Mouse (Mus musculus) liver, embryonic 15.5 days (tissue): Measurements from ENCODE around the gene Mapt. TPM values are rescaled to one million over a fixed set of nuclear protein-coding genes. Genes with fewer than 3 reads are reported as not detected.
A peak's percentile ranks its signal among the peaks of the same experiment; 100 is the strongest.
"Not testable (repeated sequence)": the region's sequence is repeated elsewhere in the genome, so short reads cannot be mapped to it uniquely, and the experiment has no call there.

Source experiments
- ATAC-seq: fragments of 200-750 bp; cut with Nextera tagmentation; 2 replicates; pipeline ENCODE4 v1.8.0; 2017; ENCODE audit warnings: moderate number of reproducible peaks, mild to moderate bottlenecking, moderate library complexity; ENCODE audit not compliant: insufficient read depth
- H3K27ac ChIP-seq: fragments of 300-500 bp; sonication (generic); replicated peaks from 2 replicates; pipeline ENCODE4 v1.5.1; 2015; ENCODE audit warnings: mild to moderate bottlenecking, inconsistent platforms
- H3K27me3 ChIP-seq: fragments of 300-500 bp; sonication (generic); 2 replicates; pipeline ENCODE4 v1.6.1; 2015; ENCODE audit warnings: mild to moderate bottlenecking, inconsistent platforms
- H3K36me3 ChIP-seq: fragments of 300-500 bp; sonication (generic); replicated peaks from 2 replicates; pipeline ENCODE4 v1.6.1; 2015; ENCODE audit warnings: moderate library complexity, mild to moderate bottlenecking, inconsistent platforms
- H3K4me1 ChIP-seq: fragments of 300-500 bp; sonication (generic); replicated peaks from 2 replicates; pipeline ENCODE4 v1.6.1; 2015; ENCODE audit warnings: inconsistent platforms
- H3K4me2 ChIP-seq: fragments of 300-500 bp; sonication (generic); 2 replicates; pipeline ENCODE4 v1.6.1; 2015; ENCODE audit warnings: moderate library complexity, mild to moderate bottlenecking, inconsistent platforms
- H3K4me3 ChIP-seq: fragments of 300-500 bp; sonication (generic); replicated peaks from 2 replicates; pipeline ENCODE4 v1.5.1; 2015; ENCODE audit warnings: mild to moderate bottlenecking, inconsistent platforms
- H3K9ac ChIP-seq: fragments of 300-500 bp; sonication (generic); 2 replicates; pipeline ENCODE4 v1.6.1; 2015; ENCODE audit warnings: moderate library complexity, mild to moderate bottlenecking, inconsistent platforms
- H3K9me3 ChIP-seq: fragments of 300-500 bp; sonication (generic); replicated peaks from 2 replicates; pipeline ENCODE4 v1.6.1; 2016; ENCODE audit warnings: inconsistent platforms
- WGBS: fragments of 180-500 bp; shearing (Covaris S2); methylation state at CpG from one replicate; pipeline ENCODE4 v1.1.7; 2015; ENCODE audit warnings: mixed read lengths; ENCODE audit not compliant: insufficient replicate concordance; 5-methylcytosine and 5-hydroxymethylcytosine counted together
- polyA plus RNA-seq: library from polyadenylated mRNA; unstranded; fragments of >200 nt; fragmentation: Nextera tagmentation; extraction: Ambion mirVana; gene quantifications from 2 replicates; pipeline ENCODE4 v1.2.1, GENCODE M21; 2015

Mapt gene
- polyA plus RNA-seq, 1 experiment from 2014 or later, result 0.44 TPM

- H3K9ac ChIP-seq, result no peak overlapping the region
- no peak overlapping the region for H3K4me3 ChIP-seq
- H3K4me2 ChIP-seq, result no peak overlapping the region
- H3K4me1 ChIP-seq, result no peaks in the 10 kb centered on the region
- no peaks in the 10 kb centered on the region for H3K36me3 ChIP-seq
- no peak for ATAC-seq
- WGBS, result 44% methylated on average over 3 of the region's 3 CpGs
- H3K9me3 ChIP-seq, result no peaks in the 10 kb centered on the region
- H3K27ac ChIP-seq, result no peak overlapping the region
- H3K27me3 ChIP-seq, result no peaks in the 10 kb centered on the region
Observed at GRCm38 (mm10) chr11:104209041-104209440, 22.1 kb upstream of the Mapt start.

- 62% methylated on average over 6 of the region's 6 CpGs for WGBS
Observed at GRCm38 (mm10) chr11:104211251-104211650, 19.9 kb upstream of the Mapt start.

GRCm38 (mm10) chr11:104214128-104214527 is 17.1 kb upstream of the Mapt start:
- WGBS, result 85% methylated on average over 5 of the region's 5 CpGs
- H3K27ac ChIP-seq, H3K27me3 ChIP-seq, H3K4me1 ChIP-seq, H3K4me2 ChIP-seq, H3K36me3 ChIP-seq, H3K4me3 ChIP-seq, H3K9me3 ChIP-seq, H3K9ac ChIP-seq, ATAC-seq: not testable (repeated sequence)

More at GRCm38 (mm10) chr11:104211251-104211650, 19.9 kb upstream of the Mapt start:
- no peak for ATAC-seq
- Histone ChIP-seq H3K27ac (no peak overlapping the region), H3K4me3 (no peak overlapping the region), H3K9ac (no peak overlapping the region), H3K27me3 (no peaks in the 10 kb centered on the region), H3K9me3 (no peaks in the 10 kb centered on the region), H3K4me1 (no peaks in the 10 kb centered on the region), H3K4me2 (no peak overlapping the region), H3K36me3 (no peaks in the 10 kb centered on the region)

- no peaks in the 10 kb centered on the region for H3K4me1 ChIP-seq
- ATAC-seq, result no peak
- no peaks in the 10 kb centered on the region for H3K27me3 ChIP-seq
- WGBS, result 56% methylated on average over 3 of the region's 3 CpGs
- no peak overlapping the region for H3K4me3 ChIP-seq
- no peak overlapping the region for H3K27ac ChIP-seq
- no peak overlapping the region for H3K4me2 ChIP-seq
- H3K36me3 ChIP-seq, result no peaks in the 10 kb centered on the region
- H3K9ac ChIP-seq, result no peak overlapping the region
- H3K9me3 ChIP-seq, result no peaks in the 10 kb centered on the region
Observed at GRCm38 (mm10) chr11:104218075-104218474, 13.1 kb upstream of the Mapt start.

GRCm38 (mm10) chr11:104220291-104220690 is 10.9 kb upstream of the Mapt start:
- Histone ChIP-seq H3K4me1 (no peaks in the 10 kb centered on the region), H3K27ac (no peak overlapping the region), H3K4me2 (no peak overlapping the region), H3K4me3 (no peak overlapping the region), H3K36me3 (no peaks in the 10 kb centered on the region), H3K9me3 (no peaks in the 10 kb centered on the region), H3K27me3 (no peaks in the 10 kb centered on the region), H3K9ac (no peak overlapping the region)
- WGBS, result 63% methylated on average over 4 of the region's 4 CpGs
- no peak for ATAC-seq

GRCm38 (mm10) chr11:104221751-104222150 is 9.4 kb upstream of the Mapt start:
- no peaks in the 10 kb centered on the region for H3K9me3 ChIP-seq
- no peaks in the 10 kb centered on the region for H3K36me3 ChIP-seq
- H3K9ac ChIP-seq, result no peak overlapping the region
- WGBS, result 63% methylated on average over 5 of the region's 5 CpGs
- H3K4me2 ChIP-seq, result no peak overlapping the region
- H3K27me3 ChIP-seq, result no peaks in the 10 kb centered on the region
- no peaks in the 10 kb centered on the region for H3K4me1 ChIP-seq
- H3K27ac ChIP-seq, result no peak overlapping the region
- no peak overlapping the region for H3K4me3 ChIP-seq
- ATAC-seq, result no peak

GRCm38 (mm10) chr11:104223301-104223700 is 7.9 kb upstream of the Mapt start:
- 55% methylated on average over 9 of the region's 9 CpGs for WGBS
- Histone ChIP-seq H3K27me3 (no peaks in the 10 kb centered on the region), H3K4me2 (no peak overlapping the region), H3K27ac (no peak overlapping the region), H3K4me3 (no peak overlapping the region), H3K9ac (no peak overlapping the region), H3K9me3 (no peaks in the 10 kb centered on the region), H3K36me3 (no peaks in the 10 kb centered on the region), H3K4me1 (no peaks in the 10 kb centered on the region)
- no peak for ATAC-seq

- no peak for ATAC-seq
- H3K4me2 ChIP-seq, result no peak overlapping the region
- H3K9ac ChIP-seq, result no peak overlapping the region
- H3K27me3 ChIP-seq, result peaks cover 57% of the 10 kb centered on the region
- no peaks in the 10 kb centered on the region for H3K36me3 ChIP-seq
- H3K27ac ChIP-seq, result no peak overlapping the region
- peaks cover 19% of the 10 kb centered on the region; the same call in 1 of the 2 replicates for H3K4me1 ChIP-seq
- WGBS, result 47% methylated on average over 4 of the region's 4 CpGs
- no peak overlapping the region for H3K4me3 ChIP-seq
- no peaks in the 10 kb centered on the region for H3K9me3 ChIP-seq
Observed at GRCm38 (mm10) chr11:104229391-104229790, 1.8 kb upstream of the Mapt start.

- H3K27me3 ChIP-seq, result peaks cover 65% of the 10 kb centered on the region
- no peak overlapping the region for H3K27ac ChIP-seq
- H3K9ac ChIP-seq, result no peak overlapping the region
- H3K36me3 ChIP-seq, result no peaks in the 10 kb centered on the region
- no peak for ATAC-seq
- no peaks in the 10 kb centered on the region for H3K9me3 ChIP-seq
- WGBS, result 10% methylated on average over 9 of the region's 9 CpGs
- H3K4me1 ChIP-seq, result peaks cover 19% of the 10 kb centered on the region; the same call in 1 of the 2 replicates
- H3K4me2 ChIP-seq, result peak overlapping the region; percentile 78
- H3K4me3 ChIP-seq, result peak overlapping the region; percentile 56
Observed at GRCm38 (mm10) chr11:104230066-104230778, 968 bp upstream of the Mapt start.

GRCm38 (mm10) chr11:104232141-104233061 is 1.2 kb downstream of the Mapt start:
- Histone ChIP-seq H3K4me3 (peak overlapping the region; percentile 56), H3K36me3 (no peaks in the 10 kb centered on the region), H3K27ac (no peak overlapping the region), H3K9me3 (no peaks in the 10 kb centered on the region), H3K9ac (no peak overlapping the region), H3K4me1 (peaks cover 19% of the 10 kb centered on the region; the same call in 1 of the 2 replicates), H3K27me3 (peaks cover 86% of the 10 kb centered on the region), H3K4me2 (peak overlapping the region; percentile 78)
- ATAC-seq, result no peak
- WGBS, result 2% methylated on average over 72 of the region's 72 CpGs

GRCm38 (mm10) chr11:104233101-104233500 is 1.9 kb downstream of the Mapt start:
- peaks cover 91% of the 10 kb centered on the region for H3K27me3 ChIP-seq
- H3K4me1 ChIP-seq, result peaks cover 19% of the 10 kb centered on the region; the same call in 1 of the 2 replicates
- no peak overlapping the region for H3K4me2 ChIP-seq
- H3K9me3 ChIP-seq, result no peaks in the 10 kb centered on the region
- H3K27ac ChIP-seq, result no peak overlapping the region
- no peaks in the 10 kb centered on the region for H3K36me3 ChIP-seq
- H3K4me3 ChIP-seq, result no peak overlapping the region
- ATAC-seq, result no peak
- WGBS, result 3% methylated on average over 10 of the region's 10 CpGs
- H3K9ac ChIP-seq, result no peak overlapping the region
